Mouse (Mus musculus) heart, adult 2 months (tissue): ENCODE results near the gene Tmem79. TPM values are rescaled to one million over a fixed set of nuclear protein-coding genes. Genes with fewer than 3 reads are reported as not detected.
"Not testable (repeated sequence)": the region's sequence is repeated elsewhere in the genome, so short reads cannot be mapped to it uniquely, and the experiment has no call there.

Experiments used
- DNase-seq, 2 experiments: peaks; one replicate each; pipeline ENCODE4 v3.0.0; 2021
- H3K27ac ChIP-seq: fragments of 200-600 bp; 2 replicates; pipeline ENCODE4 v1.8.1; 2022
- H3K27me3 ChIP-seq: fragments of 200-500 bp; 2 replicates; pipeline ENCODE4 v1.6.1; 2012; ENCODE audit warnings: mild to moderate bottlenecking, low read length, inconsistent platforms, mixed read lengths; ENCODE audit not compliant: control insufficient read depth, insufficient read depth
- H3K36me3 ChIP-seq: fragments of 200-500 bp; 2 replicates; pipeline ENCODE4 v1.6.1; 2012; ENCODE audit warnings: low read length, inconsistent platforms; ENCODE audit not compliant: control insufficient read depth, insufficient read depth
- H3K4me1 ChIP-seq: fragments of 200-500 bp; 2 replicates; pipeline ENCODE4 v1.6.1; 2011; ENCODE audit warnings: low read length; ENCODE audit not compliant: control insufficient read depth, insufficient read depth
- H3K4me3 ChIP-seq: fragments of 200-600 bp; 2 replicates; pipeline ENCODE4 v1.8.1; 2022
- H3K79me2 ChIP-seq: fragments of 200-500 bp; replicated peaks from 2 replicates; pipeline ENCODE4 v1.6.1; 2012; ENCODE audit warnings: mild to moderate bottlenecking, inconsistent platforms, low read length, moderate library complexity, mixed read lengths; ENCODE audit not compliant: control insufficient read depth, insufficient read depth
- H3K9ac ChIP-seq: fragments of 200-500 bp; 2 replicates; pipeline ENCODE4 v1.6.1; 2012; ENCODE audit warnings: low read depth, mild to moderate bottlenecking, control low read depth, inconsistent platforms, low read length, mixed read lengths
- CTCF ChIP-seq: fragments of 200-600 bp; IDR thresholded peaks from 2 replicates; pipeline ENCODE4 v1.8.1; 2022; ENCODE audit warnings: antibody characterized with exemption, mild to moderate bottlenecking, moderate library complexity
- EP300 ChIP-seq: fragments of 200-500 bp; IDR thresholded peaks from 2 replicates; pipeline ENCODE4 v1.6.1; 2011; ENCODE audit warnings: low read depth, low read length, control low read depth; ENCODE audit not compliant: insufficient read depth
- POLR2A ChIP-seq: fragments of 200-500 bp; IDR thresholded peaks from 2 replicates; pipeline ENCODE4 v1.6.1; 2011; ENCODE audit warnings: mild to moderate bottlenecking, low read depth, low read length, control low read depth; ENCODE audit not compliant: insufficient read depth
- WGBS: fragments of 180-500 bp; shearing (Covaris S2); methylation state at CpG from one replicate; pipeline ENCODE4 v1.1.7; 2018; 5-methylcytosine and 5-hydroxymethylcytosine counted together
- intact Hi-C: fragments of 180-260 bp; cut with DNase I; formaldehyde crosslinking; loops from one replicate; pipeline ENCODE4 v1.15.1; 2025
- long read RNA-seq: library from polyadenylated mRNA; stranded (forward); transcript quantifications from one replicate; pipeline ENCODE4 v2.0.0, GENCODE M21; 2021
- polyA plus RNA-seq: library from polyadenylated mRNA; depleted of rRNA; stranded (reverse); fragments of >200 nt; gene quantifications from 2 replicates; pipeline ENCODE4 v1.2.3, GENCODE M21; 2012; rRNA removed
- total RNA-seq, 2 experiments: library from RNA; stranded (reverse); gene quantifications; 2 replicates each; pipeline ENCODE4 v1.2.3; 2021

Tmem79 gene
- total RNA-seq: 1 to 10 TPM; 1.6 to 1.7 TPM
- polyA plus RNA-seq: 2.3 and 3.5 TPM in 2 replicates
- long read RNA-seq, partial matches to known transcripts: 0 of 5 reads
- long read RNA-seq, other reads (novel, unspliced or antisense): 5 of 5 reads

DNA sequence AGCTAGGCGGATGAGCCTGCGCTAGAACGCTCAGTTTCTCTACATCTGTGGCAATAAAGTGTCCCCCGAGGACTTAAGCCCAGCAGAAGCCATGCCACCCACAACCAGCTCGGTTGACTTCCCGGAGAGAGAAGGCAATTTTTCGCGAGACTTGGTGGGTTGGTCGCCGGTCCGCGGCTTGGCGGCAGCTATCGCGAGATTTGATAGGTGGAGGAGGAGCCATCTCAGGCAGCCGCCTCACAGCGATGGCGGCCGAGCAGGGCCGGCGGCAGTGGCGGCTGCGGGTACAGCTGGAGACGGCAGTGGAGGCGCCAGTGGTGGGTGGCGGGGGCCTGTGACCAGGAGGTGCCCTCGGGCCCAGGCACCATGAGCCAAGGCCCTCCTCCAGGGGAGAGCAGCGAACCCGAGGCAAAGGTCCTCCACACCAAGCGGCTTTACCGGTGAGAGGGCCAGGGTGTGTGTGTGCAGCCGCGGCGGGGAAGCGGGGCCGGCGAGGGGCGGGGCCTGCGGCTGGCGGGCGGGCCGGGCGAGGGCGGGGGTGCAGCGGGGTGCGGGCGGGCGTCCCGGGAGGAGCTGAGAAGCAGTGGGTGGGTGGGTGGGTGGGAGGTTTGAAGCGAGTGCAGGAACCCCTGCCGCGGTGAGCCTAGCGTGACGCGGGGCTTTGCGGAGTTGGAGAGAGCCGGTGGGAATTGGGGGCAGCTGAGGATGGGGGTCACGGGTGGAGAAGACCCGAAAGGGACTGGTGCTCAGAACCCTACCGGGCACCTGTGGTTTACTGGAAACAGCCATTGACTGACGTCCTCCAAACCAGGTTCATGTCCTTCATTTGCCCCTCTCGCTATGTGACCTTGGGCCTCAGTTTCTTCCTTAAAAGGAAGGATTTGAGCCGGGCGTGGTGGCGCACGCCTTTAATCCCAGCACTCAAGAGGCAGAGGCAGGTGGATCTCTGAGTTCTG lies at the start of gene Tmem79, which contains the start of gene Smg5:
TSS of gene Tmem79 (minus strand) at position 91 of the 956 bp plus-strand sequence.
TSS of gene Smg5 (plus strand) at position 203 of the 956 bp plus-strand sequence.
- Histone ChIP-seq H3K4me1 (peaks cover 6% of the 10 kb centered on the region), H3K36me3 (no peaks in the 10 kb centered on the region), H3K79me2 (no peaks in the 10 kb centered on the region; the same call in 1 of the 2 replicates), H3K27me3 (no peaks in the 10 kb centered on the region), H3K9ac (peak within 1 kb of the TSS; percentile 95), H3K4me3 (peak within 1 kb of the TSS; percentile 85), H3K27ac (peak within 1 kb of the TSS; percentile 99)
- WGBS: under 1% methylated on average over 59 of the region's 66 CpGs
- DNase-seq: peak; percentile 97 to 98
- intact Hi-C loops: loop anchor here (5.0 kb wide), 1 partner anchor 39 kb away; the partner anchor contains the start of genes Cct3 and Tsacc
- TF ChIP-seq EP300 (no peak), CTCF (no peak), POLR2A (peak; percentile 99)

DNA sequence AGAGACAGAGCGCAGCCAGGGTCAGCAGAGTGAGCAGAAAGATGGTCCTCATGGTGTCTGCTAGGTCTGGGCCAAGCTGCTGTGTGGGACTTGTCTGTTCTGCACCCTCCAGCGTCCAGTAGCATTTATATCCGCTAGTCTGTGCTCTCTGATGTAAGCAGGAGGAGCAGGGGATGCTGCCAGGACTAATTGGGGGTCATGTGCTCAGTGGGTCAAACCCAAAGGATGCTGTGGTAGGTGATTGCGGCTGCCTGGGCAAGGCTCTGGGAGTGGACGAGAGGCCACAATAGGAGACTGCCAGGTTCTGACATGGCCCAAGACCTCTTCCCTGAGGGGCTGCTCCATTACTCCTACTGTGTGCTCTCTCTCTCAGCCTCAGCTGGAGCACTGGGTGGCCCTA lies 48.4 kb upstream of the Tmem79 start, which contains the start of gene Bglap:
TSS of gene Bglap (minus strand) at position 101 of the 400 bp plus-strand sequence.
- DNase-seq: no peak

DNA sequence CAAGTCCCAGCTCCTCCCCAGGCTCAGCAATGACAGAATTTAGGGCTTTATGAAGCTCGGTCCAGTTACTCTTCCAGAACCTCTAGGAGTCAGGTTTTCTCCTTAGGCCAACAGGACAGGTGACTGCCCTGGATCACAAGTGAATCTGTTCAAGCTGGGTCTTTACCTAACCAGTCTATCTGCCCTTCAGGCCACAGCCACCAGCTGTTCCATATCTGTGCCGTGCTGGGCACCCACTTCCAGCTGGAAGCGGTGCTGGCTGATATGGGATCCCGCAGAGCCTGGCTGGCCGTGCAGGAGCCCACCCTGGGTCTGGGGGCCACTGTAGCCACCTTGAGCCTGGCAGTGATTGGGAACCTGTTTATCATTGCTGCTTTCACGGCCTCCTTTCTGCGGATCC lies 46.4 kb upstream of the Tmem79 start:
- DNase-seq, intact Hi-C loops, H3K9ac ChIP-seq, H3K79me2 ChIP-seq, H3K27me3 ChIP-seq, H3K4me1 ChIP-seq, H3K27ac ChIP-seq, H3K36me3 ChIP-seq, H3K4me3 ChIP-seq: not testable (repeated sequence)
- WGBS: 52% methylated on average over 3 of the region's 7 CpGs

More for the DNA sequence above, 48.4 kb upstream of the Tmem79 start, which contains the start of gene Bglap:
- Histone ChIP-seq H3K9ac (no peak within 1 kb of the TSS), H3K36me3 (no peaks in the 10 kb centered on the region), H3K27ac (no peak within 1 kb of the TSS), H3K27me3 (no peaks in the 10 kb centered on the region), H3K4me3 (no peak within 1 kb of the TSS), H3K4me1 (no peaks in the 10 kb centered on the region), H3K79me2 (no peaks in the 10 kb centered on the region)
- TF ChIP-seq EP300 (no peak), POLR2A (no peak), CTCF (no peak)
- intact Hi-C loops: no loop called here
- 75% methylated on average over 5 of the region's 5 CpGs for WGBS

DNA sequence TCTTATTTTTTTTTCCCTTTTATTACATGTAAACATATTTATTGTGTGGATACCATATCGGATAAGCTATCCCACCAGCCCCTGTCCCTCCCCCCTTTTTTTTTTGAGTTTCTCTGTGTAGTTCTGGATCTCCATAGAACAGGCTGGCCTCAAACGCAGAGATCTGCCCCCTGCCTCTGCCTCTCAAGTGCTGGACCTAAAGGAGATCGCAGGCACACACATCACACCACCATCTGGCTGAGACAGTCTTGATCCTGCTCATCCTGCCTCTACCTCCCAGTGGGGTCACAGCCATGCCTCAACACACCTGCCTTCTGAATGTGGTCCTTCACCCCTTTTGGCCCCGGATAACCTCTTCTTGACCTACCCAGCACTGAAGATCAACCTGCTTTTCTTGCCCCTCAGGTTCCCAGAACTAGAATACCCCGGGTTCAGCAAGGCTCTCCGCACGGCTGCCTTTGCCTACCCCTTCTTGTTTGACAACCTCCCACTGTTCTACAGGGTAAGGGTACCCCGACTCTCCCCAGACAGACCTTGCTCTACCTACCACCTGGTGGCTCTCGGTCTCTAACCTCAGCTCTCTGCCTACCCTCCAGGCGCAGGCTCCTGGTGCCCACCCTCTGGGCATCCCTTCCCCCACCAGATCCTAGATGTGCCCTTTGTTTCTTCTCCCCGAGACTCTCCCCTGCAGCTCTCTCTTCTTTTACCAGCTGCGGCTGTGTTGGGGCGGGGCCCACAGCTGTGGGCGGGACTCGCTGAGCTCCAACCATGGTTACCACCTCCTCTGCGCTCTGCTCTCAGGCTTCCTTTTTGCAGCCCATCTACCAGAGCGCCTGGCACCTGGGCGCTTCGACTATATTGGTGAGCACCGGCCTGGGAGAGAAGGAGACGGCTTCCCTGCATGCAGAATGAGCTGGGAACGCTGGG lies 45.7 kb upstream of the Tmem79 start:
- H3K27me3 ChIP-seq, H3K79me2 ChIP-seq, H3K27ac ChIP-seq, DNase-seq, H3K4me1 ChIP-seq, intact Hi-C loops, H3K9ac ChIP-seq, H3K4me3 ChIP-seq, H3K36me3 ChIP-seq: not testable (repeated sequence)
- whole genome bisulfite sequencing: 19% methylated on average over 22 of the region's 22 CpGs

DNA sequence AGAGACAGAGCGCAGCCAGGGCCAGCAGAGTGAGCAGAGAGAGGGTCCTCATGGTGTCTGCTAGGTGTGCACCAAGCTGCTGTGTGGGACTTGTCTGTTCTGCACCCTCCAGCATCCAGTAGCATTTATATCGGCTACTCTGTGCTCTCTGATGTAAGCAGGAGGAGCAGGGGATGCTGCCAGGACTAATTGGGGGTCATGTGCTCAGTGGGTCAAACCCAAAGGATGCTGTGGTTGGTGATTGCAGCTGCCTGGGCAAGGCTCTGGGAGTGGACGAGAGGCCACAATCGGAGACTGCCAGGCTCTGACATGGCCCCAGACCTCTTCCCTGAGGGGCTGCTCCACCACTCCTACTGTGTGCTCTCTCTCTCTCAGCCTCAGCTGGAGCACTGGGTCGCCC lies 42.7 kb upstream of the Tmem79 start, which contains the start of gene Bglap2:
TSS of gene Bglap2 (minus strand) at position 101 of the 400 bp plus-strand sequence.
- H3K4me3 ChIP-seq, H3K27ac ChIP-seq, H3K27me3 ChIP-seq, DNase-seq, intact Hi-C loops, H3K36me3 ChIP-seq, H3K4me1 ChIP-seq, H3K9ac ChIP-seq, H3K79me2 ChIP-seq: not testable (repeated sequence)
- WGBS: 74% methylated on average over 5 of the region's 5 CpGs

DNA sequence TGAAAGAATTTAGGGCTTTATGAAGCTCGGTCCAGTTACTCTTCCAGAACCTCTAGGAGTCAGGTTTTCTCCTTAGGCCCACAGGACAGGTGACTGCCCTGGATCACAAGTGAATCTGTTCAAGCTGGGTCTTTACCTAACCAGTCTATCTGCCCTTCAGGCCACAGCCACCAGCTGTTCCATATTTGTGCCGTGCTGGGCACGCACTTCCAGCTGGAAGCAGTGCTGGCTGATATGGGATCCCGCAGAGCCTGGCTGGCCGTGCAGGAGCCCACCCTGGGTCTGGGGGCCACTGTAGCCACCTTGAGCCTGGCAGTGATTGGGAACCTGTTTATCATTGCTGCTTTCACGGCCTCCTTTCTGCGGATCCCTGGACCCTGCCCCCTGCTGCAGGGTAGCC lies 40.7 kb upstream of the Tmem79 start:
- H3K27me3 ChIP-seq, H3K4me1 ChIP-seq, H3K4me3 ChIP-seq, H3K27ac ChIP-seq, H3K79me2 ChIP-seq, H3K9ac ChIP-seq, DNase-seq, H3K36me3 ChIP-seq, intact Hi-C loops: not testable (repeated sequence)
- WGBS: 30% methylated on average over 6 of the region's 7 CpGs

DNA sequence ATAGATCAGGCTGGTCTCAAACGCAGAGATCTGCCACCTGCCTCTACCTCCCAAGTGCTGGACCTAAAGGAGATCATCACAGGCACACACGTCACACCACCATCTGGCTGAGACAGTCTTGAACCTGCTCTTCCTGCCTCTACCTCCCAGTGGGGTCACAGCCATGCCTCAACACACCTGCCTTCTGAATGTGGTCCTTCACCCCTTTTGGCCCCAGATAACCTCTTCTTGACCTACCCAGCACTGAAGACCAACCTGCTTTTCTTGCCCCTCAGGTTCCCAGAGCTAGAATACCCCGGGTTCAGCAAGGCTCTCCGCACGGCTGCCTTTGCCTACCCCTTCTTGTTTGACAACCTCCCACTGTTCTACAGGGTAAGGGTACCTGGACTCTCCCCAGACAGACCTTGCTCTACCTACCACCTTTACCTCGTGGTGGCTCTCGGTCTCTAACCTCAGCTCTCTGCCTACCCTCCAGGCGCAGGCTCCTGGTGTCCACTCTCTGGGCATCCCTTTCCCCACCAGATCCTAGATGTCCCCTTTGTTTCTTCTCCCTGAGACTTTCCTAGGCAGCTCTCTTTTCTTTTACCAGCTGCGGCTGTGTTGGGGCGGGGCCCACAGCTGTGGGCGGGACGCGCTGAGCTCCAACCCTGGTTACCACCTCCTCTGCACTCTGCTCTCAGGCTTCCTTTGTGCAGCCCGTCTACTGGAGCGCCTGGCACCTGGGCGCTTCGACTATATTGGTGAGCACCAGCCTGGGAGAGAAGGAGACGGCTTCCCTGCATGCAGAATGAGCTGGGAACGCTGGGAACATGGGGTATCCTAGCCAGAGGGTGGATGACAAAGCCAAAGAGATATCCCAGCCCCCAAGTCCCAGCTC lies 40.0 kb upstream of the Tmem79 start:
- H3K9ac ChIP-seq, H3K27ac ChIP-seq, H3K4me3 ChIP-seq, H3K36me3 ChIP-seq, H3K4me1 ChIP-seq, intact Hi-C loops, DNase-seq, H3K79me2 ChIP-seq, H3K27me3 ChIP-seq: not testable (repeated sequence)
- WGBS: 14% methylated on average over 19 of the region's 19 CpGs

DNA sequence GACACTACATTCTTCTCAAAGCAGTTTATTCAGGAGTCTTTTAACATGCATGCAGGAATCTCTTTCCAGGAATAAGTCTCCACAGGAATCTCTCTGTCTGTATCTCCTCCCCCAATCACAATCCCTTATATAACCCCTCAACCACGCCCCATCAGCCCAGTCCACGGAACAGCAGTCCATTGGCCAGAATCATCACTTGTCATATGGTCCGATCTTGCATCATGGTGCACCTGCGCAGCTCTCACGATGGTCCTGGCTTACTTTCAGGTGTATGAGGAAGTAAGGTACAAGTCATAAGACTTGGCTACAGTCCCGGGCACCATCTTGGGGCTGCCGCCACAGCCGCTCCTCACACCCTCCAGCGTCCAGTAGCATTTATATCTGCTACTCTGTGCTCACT lies 36.7 kb upstream of the Tmem79 start, which contains the start of gene Bglap3:
TSS of gene Bglap3 (minus strand) at position 101 of the 400 bp plus-strand sequence.
- H3K4me1 ChIP-seq, intact Hi-C loops, H3K27me3 ChIP-seq, H3K79me2 ChIP-seq, H3K4me3 ChIP-seq, H3K36me3 ChIP-seq, H3K27ac ChIP-seq, DNase-seq, H3K9ac ChIP-seq: not testable (repeated sequence)
- WGBS: 88% methylated on average over 9 of the region's 9 CpGs
